Mouse (Mus musculus): ENCODE data around the gene S100a6. TPM values are rescaled to one million over a fixed set of nuclear protein-coding genes. Genes with fewer than 3 reads are reported as not detected.

S100a6 gene
- polyA plus RNA-seq, 1 experiment from 2014 or later: 334 TPM

GRCm38 (mm10) chr3:90659364-90660044 lies 46.8 kb downstream of the S100a6 start:
- Histone ChIP-seq H3K4me1 (ENCODE audit: control insufficient read depth, insufficient read depth, low read length) (no peaks in the 10 kb centered on the region), H3K4me3 (ENCODE audit: low read depth, low read length) (no peak overlapping the region), H3K4me2 (ENCODE audit: low read depth, low read length) (no peak overlapping the region), H3K36me3 (ENCODE audit: control insufficient read depth, insufficient read depth, low read length) (no peaks in the 10 kb centered on the region), H3K27me3 (replicated peaks; ENCODE audit: control insufficient read depth, insufficient read depth, low read length) (no peaks in the 10 kb centered on the region), H3K9me3 (ENCODE audit: control insufficient read depth, low read length) (no peaks in the 10 kb centered on the region), H3K9ac (ENCODE audit: low read depth, low read length) (no peak overlapping the region), H3K27ac (replicated peaks; ENCODE audit: low read depth, low read length) (no peak overlapping the region)
- no peak for DNase-seq (ENCODE audit: low spot score)
- no peak for ATAC-seq (ENCODE audit: low read depth)

- WGBS: 90% methylated on average over 2 of the region's 2 CpGs
- Histone ChIP-seq H3K9me3 (ENCODE audit: control insufficient read depth, low read length) (no peaks in the 10 kb centered on the region), H3K27me3 (replicated peaks; ENCODE audit: control insufficient read depth, insufficient read depth, low read length) (no peaks in the 10 kb centered on the region), H3K4me3 (ENCODE audit: low read depth, low read length) (no peak overlapping the region), H3K9ac (ENCODE audit: low read depth, low read length) (no peak overlapping the region), H3K4me2 (ENCODE audit: low read depth, low read length) (no peak overlapping the region), H3K36me3 (ENCODE audit: control insufficient read depth, insufficient read depth, low read length) (no peaks in the 10 kb centered on the region), H3K27ac (replicated peaks; ENCODE audit: low read depth, low read length) (no peak overlapping the region), H3K4me1 (ENCODE audit: control insufficient read depth, insufficient read depth, low read length) (no peaks in the 10 kb centered on the region)
- DNase-seq (ENCODE audit: low spot score): peak; percentile 24
- ATAC-seq (ENCODE audit: low read depth): no peak
Observed at GRCm38 (mm10) chr3:90664219-90664618, 51.5 kb downstream of the S100a6 start.

- DNase-seq (ENCODE audit: low spot score): peak; percentile 40
Observed at GRCm38 (mm10) chr3:90668846-90669245, 56.2 kb downstream of the S100a6 start, which contains the start of gene S100a8. S100a8 (plus strand) TSS chr3:90668978.

More at GRCm38 (mm10) chr3:90668846-90669245, 56.2 kb downstream of the S100a6 start, which contains the start of gene S100a8:
- no peak for ATAC-seq (ENCODE audit: low read depth)
- Histone ChIP-seq H3K4me1 (ENCODE audit: control insufficient read depth, insufficient read depth, low read length) (no peaks in the 10 kb centered on the region), H3K27me3 (replicated peaks; ENCODE audit: control insufficient read depth, insufficient read depth, low read length) (no peaks in the 10 kb centered on the region), H3K4me3 (ENCODE audit: low read depth, low read length) (no peak within 1 kb of the TSS), H3K4me2 (ENCODE audit: low read depth, low read length) (no peak within 1 kb of the TSS), H3K9me3 (ENCODE audit: control insufficient read depth, low read length) (no peaks in the 10 kb centered on the region), H3K27ac (replicated peaks; ENCODE audit: low read depth, low read length) (no peak within 1 kb of the TSS), H3K36me3 (ENCODE audit: control insufficient read depth, insufficient read depth, low read length) (no peaks in the 10 kb centered on the region), H3K9ac (ENCODE audit: low read depth, low read length) (no peak within 1 kb of the TSS)
- 45% methylated on average over 8 of the region's 8 CpGs for WGBS

Other genes with a start within 250 kb of the S100a6 start
- gene Slc27a3, start 222.9 kb upstream of the S100a6 start, polyA plus RNA-seq (2014; fragmentation: Nextera tagmentation; extraction: Ambion mirVana): 24.3 and 26.2 TPM in 2 replicates
- 26.0 and 31.8 TPM in 2 replicates for gene Ints3, start 179.3 kb upstream of the S100a6 start, polyA plus RNA-seq (2014; fragmentation: Nextera tagmentation; extraction: Ambion mirVana)
- gene Npr1, start 147.0 kb upstream of the S100a6 start, polyA plus RNA-seq (2014; fragmentation: Nextera tagmentation; extraction: Ambion mirVana): 6.7 and 8.2 TPM in 2 replicates
- gene Ilf2, start 136.8 kb upstream of the S100a6 start, polyA plus RNA-seq (2014; fragmentation: Nextera tagmentation; extraction: Ambion mirVana): 137 and 166 TPM in 2 replicates
- 79.6 and 89.9 TPM in 2 replicates for gene Snapin, start 121.8 kb upstream of the S100a6 start, polyA plus RNA-seq (2014; fragmentation: Nextera tagmentation; extraction: Ambion mirVana)
- 92.1 and 98.4 TPM in 2 replicates for gene Chtop, start 103.4 kb upstream of the S100a6 start, polyA plus RNA-seq (2014; fragmentation: Nextera tagmentation; extraction: Ambion mirVana)
- 37.2 and 49.6 TPM in 2 replicates for gene S100a1, start 98.5 kb upstream of the S100a6 start, polyA plus RNA-seq (2014; fragmentation: Nextera tagmentation; extraction: Ambion mirVana)
- gene S100a13, start 98.4 kb upstream of the S100a6 start, polyA plus RNA-seq (2014; fragmentation: Nextera tagmentation; extraction: Ambion mirVana): 40.8 and 45.8 TPM in 2 replicates
- 15.6 and 21.5 TPM in 2 replicates for gene S100a14, start 86.0 kb upstream of the S100a6 start, polyA plus RNA-seq (2014; fragmentation: Nextera tagmentation; extraction: Ambion mirVana)
- gene S100a16, start 75.6 kb upstream of the S100a6 start, polyA plus RNA-seq (2014; fragmentation: Nextera tagmentation; extraction: Ambion mirVana): 182 and 201 TPM in 2 replicates
- 5.2 and 7.9 TPM in 2 replicates for gene S100a3, start 52.3 kb upstream of the S100a6 start, polyA plus RNA-seq (2014; fragmentation: Nextera tagmentation; extraction: Ambion mirVana)
- gene S100a2, start 22.6 kb upstream of the S100a6 start, polyA plus RNA-seq (2014; fragmentation: Nextera tagmentation; extraction: Ambion mirVana): not detected in 2 replicates
- not detected in 2 replicates for gene Gm42674, start 11.0 kb upstream of the S100a6 start, polyA plus RNA-seq (2014; fragmentation: Nextera tagmentation; extraction: Ambion mirVana)
- gene S100a4, start 9.1 kb upstream of the S100a6 start, polyA plus RNA-seq (2014; fragmentation: Nextera tagmentation; extraction: Ambion mirVana): 16.8 and 22.9 TPM in 2 replicates
- 1.6 TPM in 1 of 2 replicates, not detected in the other for gene S100a5, start 4.4 kb upstream of the S100a6 start, polyA plus RNA-seq (2014; fragmentation: Nextera tagmentation; extraction: Ambion mirVana)
- gene S100a7a, start 41.1 kb downstream of the S100a6 start, polyA plus RNA-seq (2014; fragmentation: Nextera tagmentation; extraction: Ambion mirVana): 0.84 TPM in 1 of 2 replicates, not detected in the other
- 46.0 and 58.1 TPM in 2 replicates for gene S100a8, start 56.1 kb downstream of the S100a6 start, polyA plus RNA-seq (2014; fragmentation: Nextera tagmentation; extraction: Ambion mirVana)
- 30.1 and 39.1 TPM in 2 replicates for gene S100a9, start 82.8 kb downstream of the S100a6 start, polyA plus RNA-seq (2014; fragmentation: Nextera tagmentation; extraction: Ambion mirVana)
- 0.13 and 0.22 TPM in 2 replicates for gene Pglyrp4, start 114.0 kb downstream of the S100a6 start, polyA plus RNA-seq (2014; fragmentation: Nextera tagmentation; extraction: Ambion mirVana)
- gene Gm5849, start 165.0 kb downstream of the S100a6 start, polyA plus RNA-seq (2014; fragmentation: Nextera tagmentation; extraction: Ambion mirVana): not detected in 2 replicates